Mouse (Mus musculus) mouse embryonic stem cell (cell line): ENCODE results near the gene Itga2b.

Source experiments
- in situ Hi-C, 2 experiments: fragments of 300-500 bp; cut with MboI; formaldehyde crosslinking; loops; 1 replicate in 1 of 2; 3 replicates in 1 of 2; pipeline ENCODE4 v1.14.3; 2019 to 2020; ENCODE audit warnings: low sequenced_read_pairs in 2 of 2, low pct_unique_long_range_greater_than_20kb in 1 of 2, mixed read lengths in 1 of 2; ENCODE audit not compliant: unreplicated experiment in 1 of 2

The Itga2b gene

DNA sequence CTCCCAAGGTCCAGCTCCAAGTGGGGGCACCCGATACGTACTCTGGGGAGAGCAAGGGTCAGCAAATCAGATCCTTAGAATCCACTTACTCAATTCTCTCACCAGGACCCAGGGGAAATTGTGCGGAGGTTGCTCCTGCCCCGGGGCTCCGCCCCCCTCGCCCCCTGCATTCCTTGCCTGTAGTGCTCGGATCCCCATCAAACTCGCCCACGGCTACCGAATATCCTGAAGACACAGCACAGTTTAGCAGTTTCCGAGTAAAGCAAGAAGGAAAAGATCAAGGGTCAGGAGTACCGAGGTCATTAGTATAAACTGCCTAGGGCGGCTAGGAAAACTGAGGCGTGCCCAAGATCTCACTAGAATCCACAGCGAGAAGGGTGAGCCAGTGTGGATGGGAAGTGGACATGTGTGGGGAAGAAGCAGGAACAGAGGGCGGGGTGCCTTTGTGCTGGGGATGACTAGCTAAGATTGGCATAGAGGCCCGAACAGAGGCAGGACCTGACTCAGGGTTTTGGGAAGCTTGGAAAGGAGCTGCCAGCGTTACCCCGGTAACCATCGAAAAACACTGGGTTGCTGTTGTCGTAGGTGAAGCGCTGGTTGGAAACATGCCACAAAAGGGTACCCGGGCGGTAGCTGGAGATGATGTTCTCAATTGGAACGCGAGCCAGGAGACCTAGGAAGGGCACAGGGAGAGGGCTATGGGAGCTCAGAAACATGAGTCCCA is 4.0 kb downstream of the Itga2b start:
- in situ Hi-C loops, result loop anchor here in 1 of 2 experiments (10.0 kb wide), 1 partner anchor 179 kb away; no protein-coding TSS in a partner anchor

DNA sequence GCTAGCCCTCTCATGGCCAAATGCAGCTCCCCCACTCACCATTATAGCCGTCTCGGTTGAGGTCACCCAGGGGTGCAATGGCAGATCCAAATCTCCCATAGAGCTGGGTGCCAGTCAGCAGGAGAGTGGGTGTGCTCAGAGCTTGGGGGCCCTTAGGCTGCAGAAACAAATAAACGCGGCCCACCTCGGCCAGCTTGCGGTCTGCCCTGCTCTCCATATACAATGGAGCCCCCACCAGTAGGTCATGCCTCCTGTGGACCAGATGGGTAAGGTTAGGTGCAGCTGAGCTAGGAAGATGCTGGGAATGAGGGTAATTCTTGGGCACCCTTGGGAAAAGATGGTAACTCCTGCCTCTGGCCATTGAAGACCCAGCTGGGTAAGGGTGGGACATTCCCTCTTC is 5.0 kb downstream of the Itga2b start:
- in situ Hi-C loops, result loop anchor here in 1 of 2 experiments (10.0 kb wide), 1 partner anchor 180 kb away; no protein-coding TSS in a partner anchor

DNA sequence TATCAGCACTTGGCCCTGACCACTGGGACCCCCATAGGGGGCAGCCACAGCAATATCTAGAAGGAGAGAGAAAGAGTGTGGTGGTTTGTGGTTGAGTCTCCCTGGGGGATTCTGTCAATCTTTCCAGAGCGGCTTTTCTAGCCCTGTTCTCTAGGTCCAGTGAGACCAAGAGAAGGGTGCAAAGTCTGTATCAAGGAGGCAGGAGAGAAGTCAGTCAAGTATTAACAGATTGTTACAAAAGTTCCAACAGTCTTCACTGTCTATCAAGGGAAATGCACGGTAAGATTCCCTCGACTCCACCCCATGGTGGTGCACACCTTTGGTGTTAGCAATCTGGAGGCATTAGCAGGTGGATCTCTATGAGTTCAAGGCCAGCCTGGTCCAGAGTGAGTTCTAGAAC is 8.2 kb downstream of the Itga2b start:
- in situ Hi-C loops, result loop anchor here in 1 of 2 experiments (10.0 kb wide), 1 partner anchor 183 kb away; no protein-coding TSS in a partner anchor

DNA sequence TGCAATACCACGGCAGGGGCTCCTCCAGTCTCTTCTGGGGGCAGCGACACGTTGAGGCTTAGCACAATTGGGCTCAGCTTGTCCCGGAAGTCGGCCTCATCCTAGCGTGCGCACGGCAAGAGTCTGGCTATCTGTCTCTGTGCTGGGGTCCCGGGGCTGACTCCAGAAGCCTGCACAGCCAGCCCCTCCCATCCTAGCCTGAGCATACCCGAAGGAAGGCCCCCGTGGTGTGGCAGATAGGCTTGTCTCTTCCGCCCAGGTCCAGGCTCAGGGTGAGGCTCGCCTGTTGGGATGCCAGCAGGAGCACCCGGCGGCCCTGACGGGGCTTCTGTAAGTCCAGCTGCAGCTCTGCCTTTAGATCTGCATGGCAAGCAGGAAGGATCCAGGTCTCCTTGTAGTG is 9.4 kb downstream of the Itga2b start:
- in situ Hi-C loops, result loop anchor here in 1 of 2 experiments (10.0 kb wide), 1 partner anchor 184 kb away; no protein-coding TSS in a partner anchor

- in situ Hi-C loops, result no loop called here
Observed at GRCm38 (mm10) chr11:102455740-102456396, 14.1 kb downstream of the Itga2b start.

DNA sequence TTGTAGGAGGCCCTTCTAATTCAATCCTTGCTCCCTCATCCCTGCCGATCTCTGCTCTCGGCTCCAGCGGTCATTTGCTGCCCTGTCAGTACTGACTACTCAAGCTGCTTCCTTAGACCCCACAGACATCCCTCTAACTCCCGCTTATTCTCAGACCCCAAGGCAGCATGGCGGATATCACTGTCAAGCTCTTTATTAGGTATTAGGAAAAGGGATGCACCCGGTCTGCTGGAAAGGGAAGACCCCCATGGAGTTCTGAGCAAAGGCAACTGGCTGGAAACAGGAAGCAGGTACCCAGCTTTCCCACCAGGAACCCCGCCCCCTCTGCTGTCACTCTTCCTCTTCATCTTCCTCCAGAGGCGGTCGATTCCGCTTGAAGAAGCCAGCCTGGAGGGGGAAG is 16.8 kb downstream of the Itga2b start:
- in situ Hi-C loops, result no loop called here

GRCm38 (mm10) chr11:102449043-102450008 is 20.6 kb downstream of the Itga2b start:
- in situ Hi-C loops, result no loop called here

DNA sequence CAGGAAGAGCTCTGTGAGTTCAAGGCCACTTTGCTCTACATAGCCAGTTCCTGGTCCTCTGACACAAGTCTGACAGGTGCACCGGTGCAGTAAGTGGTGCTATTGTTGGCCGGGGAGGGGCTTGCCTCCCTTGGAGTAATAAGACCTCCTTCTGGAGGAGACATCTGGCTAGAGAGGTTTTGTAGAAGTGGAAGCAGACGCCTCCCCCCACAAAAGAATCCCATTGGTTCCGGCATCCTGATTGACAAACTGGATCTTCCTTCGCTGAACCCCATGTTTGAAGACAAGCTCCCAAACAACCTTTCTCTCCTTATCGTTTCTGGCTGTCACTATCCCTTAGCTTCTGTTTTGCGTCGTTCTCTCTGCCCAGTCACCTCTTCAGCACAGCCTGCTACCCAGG is 21.6 kb downstream of the Itga2b start:
- in situ Hi-C loops, result no loop called here

GRCm38 (mm10) chr11:102447497-102447896 is 22.4 kb downstream of the Itga2b start, which contains the start of gene Fam171a2:
Gene Fam171a2, minus strand, starts transcription at chr11:102447682.
- in situ Hi-C loops, result no loop called here

- in situ Hi-C loops, result no loop called here
Observed at GRCm38 (mm10) chr11:102446581-102447461, 23.1 kb downstream of the Itga2b start.

GRCm38 (mm10) chr11:102445891-102446361 is 24.0 kb downstream of the Itga2b start:
- in situ Hi-C loops, result no loop called here

DNA sequence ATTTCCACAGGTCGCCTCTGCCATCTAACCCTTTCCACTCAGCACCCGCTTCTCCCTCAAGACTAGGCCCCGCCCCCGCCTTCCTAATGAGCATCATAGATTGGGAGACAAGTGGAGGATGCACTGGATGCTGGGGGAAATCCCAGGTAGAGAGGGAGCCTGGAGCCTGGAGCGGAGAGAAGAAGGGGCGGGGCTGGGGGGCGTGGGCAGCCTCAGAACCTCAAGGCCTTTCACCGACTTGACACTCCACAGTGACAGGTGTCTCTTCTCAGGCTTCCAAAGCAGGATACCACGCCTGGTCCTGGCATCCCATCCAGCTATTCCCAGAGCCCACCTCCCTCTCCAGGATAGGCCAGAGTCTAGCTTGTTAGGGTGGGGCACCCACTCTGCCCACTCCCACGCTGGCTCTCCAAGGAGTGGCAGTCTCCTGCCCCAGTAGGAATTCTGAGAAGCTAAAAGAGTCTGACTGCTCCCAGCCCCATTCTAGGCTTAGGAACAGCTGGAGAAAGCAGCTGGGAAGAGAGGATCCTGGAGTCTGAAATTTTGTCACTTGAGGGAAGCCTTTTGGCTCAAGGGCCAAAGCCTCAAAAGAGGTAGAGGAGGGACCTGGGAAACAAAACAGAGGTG is 24.5 kb downstream of the Itga2b start:
- in situ Hi-C loops, result no loop called here

- in situ Hi-C loops, result no loop called here
Observed at GRCm38 (mm10) chr11:102444781-102445180, 25.1 kb downstream of the Itga2b start.

DNA sequence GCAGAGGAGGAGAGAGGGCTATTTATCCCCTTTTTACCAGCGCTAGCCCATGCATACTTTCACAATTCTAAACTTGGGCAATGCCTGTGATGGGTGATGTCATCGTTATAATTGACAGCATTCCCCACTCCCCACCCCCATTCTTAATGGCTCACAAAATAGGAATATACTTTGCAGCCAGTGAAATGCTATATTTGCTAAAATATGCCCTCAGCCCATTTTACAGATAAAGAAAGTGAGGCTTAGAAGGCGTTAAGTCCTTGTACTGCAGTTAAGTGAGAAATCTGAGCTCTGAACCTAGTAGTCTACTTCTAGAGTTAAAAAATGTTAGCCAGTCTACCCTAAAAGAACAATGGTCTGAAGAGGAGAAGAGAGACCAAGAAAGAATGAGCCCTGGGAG is 25.6 kb downstream of the Itga2b start:
- in situ Hi-C loops, result no loop called here

- in situ Hi-C loops, result no loop called here
Observed at GRCm38 (mm10) chr11:102443740-102444139, 26.2 kb downstream of the Itga2b start.

DNA sequence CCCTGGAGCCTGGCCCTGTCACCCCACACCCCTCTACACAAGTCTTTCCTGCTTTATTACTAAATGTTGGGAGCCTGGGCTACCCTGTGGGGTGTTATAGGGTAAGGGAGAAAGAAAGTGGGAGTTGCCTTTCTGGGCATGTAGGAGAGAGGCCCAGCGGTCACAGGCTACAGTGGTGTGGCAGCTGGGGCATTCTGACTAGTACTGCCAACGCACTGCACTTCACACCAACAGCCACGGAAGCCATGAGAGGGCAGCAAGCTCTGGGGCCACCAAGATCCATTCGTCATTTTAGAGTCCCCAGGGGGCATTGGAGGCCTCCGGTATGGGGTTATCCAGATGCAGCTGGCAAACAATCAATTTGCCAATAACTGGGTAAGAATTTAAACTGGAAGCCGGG is 27.8 kb downstream of the Itga2b start:
- in situ Hi-C loops, result no loop called here

DNA sequence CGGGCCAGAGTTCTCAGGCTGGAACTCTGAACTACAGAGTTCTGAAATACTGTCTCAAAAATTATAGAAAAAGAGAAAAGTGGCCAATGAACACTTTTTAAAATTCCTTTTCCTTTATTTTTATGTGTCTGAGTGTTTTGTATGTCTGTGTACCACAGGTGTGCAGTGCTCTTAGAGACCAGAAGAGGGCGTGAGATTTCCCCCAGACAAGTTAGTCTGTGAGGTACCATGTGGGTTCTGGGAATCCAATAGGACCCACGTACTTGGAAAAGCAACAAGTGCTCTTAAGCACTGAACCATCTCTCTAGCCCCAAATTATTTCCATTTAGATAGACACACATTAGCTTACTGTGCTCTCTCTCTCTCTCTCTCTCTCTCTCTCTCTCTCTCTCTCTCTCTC is 28.5 kb downstream of the Itga2b start:
- in situ Hi-C loops, result no loop called here
